Mouse (Mus musculus) small intestine, adult 2 months (tissue): ENCODE measurements around the gene Rab22a. TPM values are rescaled to one million over a fixed set of nuclear protein-coding genes. Genes with fewer than 3 reads are reported as not detected.
"Not testable (repeated sequence)": the region's sequence is repeated elsewhere in the genome, so short reads cannot be mapped to it uniquely, and the experiment has no call there.

ENCODE experiments used
- H3K27ac ChIP-seq: fragments of 200-500 bp; 2 replicates; pipeline ENCODE4 v1.5.1; 2012; ENCODE audit warnings: low read depth, low read length, control low read depth, inconsistent platforms; ENCODE audit not compliant: insufficient read depth
- H3K27me3 ChIP-seq: fragments of 200-500 bp; 2 replicates; pipeline ENCODE4 v1.6.1; 2012; ENCODE audit warnings: mild to moderate bottlenecking, moderate library complexity, low read length, inconsistent platforms; ENCODE audit not compliant: control insufficient read depth, insufficient read depth
- H3K36me3 ChIP-seq: fragments of 200-500 bp; 2 replicates; pipeline ENCODE4 v1.6.1; 2012; ENCODE audit warnings: mild to moderate bottlenecking, low read length, control low read depth, inconsistent platforms; ENCODE audit not compliant: control insufficient read depth, insufficient read depth
- H3K4me1 ChIP-seq: fragments of 200-500 bp; 2 replicates; pipeline ENCODE4 v1.6.1; 2012; ENCODE audit warnings: low read length, inconsistent platforms, mixed read lengths; ENCODE audit not compliant: control insufficient read depth, insufficient read depth, insufficient read length
- H3K4me3 ChIP-seq: fragments of 200-500 bp; 2 replicates; pipeline ENCODE4 v1.5.1; 2012; ENCODE audit warnings: low read depth, mild to moderate bottlenecking, control low read depth, inconsistent platforms, low read length, moderate library complexity
- CTCF ChIP-seq: fragments of 200-500 bp; IDR thresholded peaks from 2 replicates; pipeline ENCODE4 v1.5.1; 2012; ENCODE audit warnings: low read depth, mild to moderate bottlenecking, control low read depth, inconsistent platforms, low read length, moderate library complexity, mixed read lengths; ENCODE audit not compliant: insufficient replicate concordance, insufficient read length; ENCODE audit errors: extremely low read depth
- POLR2A ChIP-seq: fragments of 200-500 bp; IDR thresholded peaks from 2 replicates; pipeline ENCODE4 v1.6.1; 2012; ENCODE audit warnings: low read depth, mild to moderate bottlenecking, control low read depth, inconsistent platforms, low read length, moderate library complexity
- WGBS: fragments of 180-500 bp; shearing (Covaris S2); methylation state at CpG from one replicate; pipeline ENCODE4 v1.1.7; 2018; 5-methylcytosine and 5-hydroxymethylcytosine counted together
- polyA plus RNA-seq: library from polyadenylated mRNA; depleted of rRNA; stranded (reverse); fragments of >200 nt; gene quantifications from 2 replicates; pipeline ENCODE4 v1.2.3, GENCODE M21; 2012

The Rab22a gene
- polyA plus RNA-seq, 1 experiment = 76.4 TPM

- 79% methylated on average over 15 of the region's 15 CpGs for WGBS
- Histone ChIP-seq H3K36me3 (peaks cover 34% of the 10 kb centered on the region), H3K4me3 (no peak overlapping the region), H3K27ac (no peak overlapping the region), H3K4me1 (no peaks in the 10 kb centered on the region), H3K27me3 (no peaks in the 10 kb centered on the region)
- no peak for TF ChIP-seq POLR2A
- no peak for TF ChIP-seq CTCF
Measured at GRCm38 (mm10) chr2:173705827-173706551, 46.4 kb downstream of the Rab22a start.

- not testable (repeated sequence) for H3K4me1 ChIP-seq, H3K27me3 ChIP-seq, H3K4me3 ChIP-seq, H3K27ac ChIP-seq
- H3K36me3 ChIP-seq = peaks cover 21% of the 10 kb centered on the region
Measured at GRCm38 (mm10) chr2:173707626-173708025, 48.1 kb downstream of the Rab22a start.

GRCm38 (mm10) chr2:173710193-173710592, 50.6 kb downstream of the Rab22a start:
- H3K27ac ChIP-seq = no peak overlapping the region
- no peaks in the 10 kb centered on the region for H3K27me3 ChIP-seq
- H3K36me3 ChIP-seq = peaks cover 5% of the 10 kb centered on the region
- no peaks in the 10 kb centered on the region for H3K4me1 ChIP-seq
- no peak for TF ChIP-seq POLR2A
- no peak for TF ChIP-seq CTCF
- no peak overlapping the region for H3K4me3 ChIP-seq
- WGBS = 66% methylated on average over 6 of the region's 6 CpGs

- H3K4me3 ChIP-seq = no peak overlapping the region
- TF ChIP-seq CTCF (no peak), POLR2A (no peak)
- 40% methylated on average over 10 of the region's 10 CpGs for WGBS
- no peak overlapping the region for H3K27ac ChIP-seq
- no peaks in the 10 kb centered on the region for H3K27me3 ChIP-seq
- no peaks in the 10 kb centered on the region for H3K4me1 ChIP-seq
- peaks cover 1% of the 10 kb centered on the region; the same call in 1 of the 2 replicates for H3K36me3 ChIP-seq
Measured at GRCm38 (mm10) chr2:173712656-173713055, 53.1 kb downstream of the Rab22a start.

GRCm38 (mm10) chr2:173713241-173713640, 53.7 kb downstream of the Rab22a start:
- no peaks in the 10 kb centered on the region for H3K4me1 ChIP-seq
- no peak overlapping the region for H3K27ac ChIP-seq
- TF ChIP-seq CTCF = no peak
- no peak for TF ChIP-seq POLR2A
- H3K36me3 ChIP-seq = peaks cover 1% of the 10 kb centered on the region; the same call in 1 of the 2 replicates
- H3K27me3 ChIP-seq = no peaks in the 10 kb centered on the region
- H3K4me3 ChIP-seq = no peak overlapping the region
- 84% methylated on average over 4 of the region's 4 CpGs for WGBS

GRCm38 (mm10) chr2:173714620-173715218, 55.2 kb downstream of the Rab22a start:
- H3K4me1 ChIP-seq = no peaks in the 10 kb centered on the region
- WGBS = 56% methylated on average over 8 of the region's 8 CpGs
- no peak for TF ChIP-seq POLR2A
- no peak for TF ChIP-seq CTCF

GRCm38 (mm10) chr2:173716966-173717365, 57.4 kb downstream of the Rab22a start:
- H3K27ac ChIP-seq = no peak overlapping the region
- no peaks in the 10 kb centered on the region for H3K27me3 ChIP-seq
- H3K36me3 ChIP-seq = no peaks in the 10 kb centered on the region
- H3K4me1 ChIP-seq = no peaks in the 10 kb centered on the region
- 86% methylated on average over 5 of the region's 5 CpGs for WGBS
- no peak for TF ChIP-seq CTCF
- no peak overlapping the region for H3K4me3 ChIP-seq

More at GRCm38 (mm10) chr2:173714620-173715218, 55.2 kb downstream of the Rab22a start:
- Histone ChIP-seq H3K27me3 (no peaks in the 10 kb centered on the region), H3K36me3 (no peaks in the 10 kb centered on the region), H3K4me3 (no peak overlapping the region), H3K27ac (no peak overlapping the region)

- H3K4me1 ChIP-seq, H3K4me3 ChIP-seq, H3K27me3 ChIP-seq, H3K36me3 ChIP-seq, H3K27ac ChIP-seq: not testable (repeated sequence)
- 89% methylated on average over 6 of the region's 7 CpGs for WGBS
Measured at GRCm38 (mm10) chr2:173719115-173719514, 59.6 kb downstream of the Rab22a start, which contains the start of gene 1700010B08Rik. 1700010B08Rik (plus strand) TSS chr2:173719415.
